Mouse (Mus musculus): Measurements from ENCODE around the gene Cfap73.

The Cfap73 gene

GRCm38 (mm10) chr5:120647361-120647760, 13.3 kb upstream of the Cfap73 start:
- no peak for DNase-seq

- DNase-seq = no peak
Observed at GRCm38 (mm10) chr5:120645851-120646250, 11.8 kb upstream of the Cfap73 start.

- no peak for DNase-seq
Observed at GRCm38 (mm10) chr5:120644227-120644626, 10.2 kb upstream of the Cfap73 start.

GRCm38 (mm10) chr5:120643365-120644085, 9.5 kb upstream of the Cfap73 start:
- no peak for DNase-seq

- no peak for DNase-seq
Observed at GRCm38 (mm10) chr5:120640094-120640493, 6.1 kb upstream of the Cfap73 start.

- DNase-seq = no peak
Observed at GRCm38 (mm10) chr5:120635633-120636032, 1.6 kb upstream of the Cfap73 start.

GRCm38 (mm10) chr5:120634860-120635259, 825 bp upstream of the Cfap73 start:
- no peak for DNase-seq

GRCm38 (mm10) chr5:120631892-120632291, 2.1 kb downstream of the Cfap73 start:
- no peak for DNase-seq

- no peak for DNase-seq
Observed at GRCm38 (mm10) chr5:120631128-120631527, 2.9 kb downstream of the Cfap73 start.

- no peak for DNase-seq
Observed at GRCm38 (mm10) chr5:120628624-120629023, 5.4 kb downstream of the Cfap73 start.

GRCm38 (mm10) chr5:120627515-120628300, 6.3 kb downstream of the Cfap73 start:
- DNase-seq = no peak

- no peak for DNase-seq
Observed at GRCm38 (mm10) chr5:120626399-120626798, 7.6 kb downstream of the Cfap73 start.

GRCm38 (mm10) chr5:120624427-120624826, 9.6 kb downstream of the Cfap73 start:
- no peak for DNase-seq

- peak; percentile 51 for DNase-seq
Observed at GRCm38 (mm10) chr5:120622198-120622851, 11.7 kb downstream of the Cfap73 start.

- DNase-seq = no peak
Observed at GRCm38 (mm10) chr5:120621846-120622197, 12.2 kb downstream of the Cfap73 start.

GRCm38 (mm10) chr5:120621078-120621765, 12.8 kb downstream of the Cfap73 start:
- DNase-seq = peak; percentile 77 to 80

GRCm38 (mm10) chr5:120620375-120621077, 13.5 kb downstream of the Cfap73 start:
- peak; percentile 81 to 91 for DNase-seq

- peak; percentile 65 to 83 for DNase-seq
Observed at GRCm38 (mm10) chr5:120619201-120619600, 14.8 kb downstream of the Cfap73 start.

GRCm38 (mm10) chr5:120618778-120619177, 15.3 kb downstream of the Cfap73 start:
- DNase-seq = no peak

- DNase-seq = no peak
Observed at GRCm38 (mm10) chr5:120615903-120616302, 18.1 kb downstream of the Cfap73 start.

- DNase-seq = peak; percentile 100
Observed at GRCm38 (mm10) chr5:120612822-120613604, 21.0 kb downstream of the Cfap73 start.

GRCm38 (mm10) chr5:120612442-120612821, 21.6 kb downstream of the Cfap73 start, which contains the start of the genes Rita1 and Ddx54:
Gene Rita1 (minus strand): TSS chr5:120612589.
Gene Ddx54 (plus strand): TSS chr5:120612739.
- peak; percentile 95 to 99 for DNase-seq
